Comparison of ENCODE assay signal across 9 mouse cellular contexts in genomic region chr11:72428694-72429093, GRCm38 (mm10). TPM values are rescaled to one million over a fixed set of nuclear protein-coding genes. Genes with fewer than 3 reads are reported as not detected.
A peak's percentile ranks its signal among the peaks of the same experiment; 100 is the strongest.
DNase-seq lines count a peak whose midpoint lies in the region; ATAC-seq and TF ChIP-seq lines count a peak whose summit lies in the region.
"Had no signal": no experiment of that assay in that cellular context is flagged by ENCODE, and none has a peak within 500 bp of the region (broad histone marks: within the 10 kb centered on the region; RNA-seq: fewer than 3 reads in every experiment).

No protein-coding gene starts in this region.

- peak; percentile 65 for TF ChIP-seq CTCF in midbrain, postnatal 0 days (IDR thresholded peaks at IDR 0.05)
- TF ChIP-seq CTCF in testis, adult 2 months (IDR thresholded peaks at IDR 0.05; ENCODE audit: control insufficient read depth, insufficient read depth, insufficient replicate concordance, low read depth, low read length): peak; percentile 63; the same call in 1 of the 2 replicates

- no peaks in the 10 kb centered on the region for H3K36me3 ChIP-seq in midbrain, embryonic 10.5 days
- H3K36me3 ChIP-seq in midbrain, embryonic 16.5 days (ENCODE audit: control insufficient read depth, insufficient read depth, low read length): no peaks in the 10 kb centered on the region
- H3K36me3 ChIP-seq in hindbrain, embryonic 15.5 days: no peaks in the 10 kb centered on the region
- no peaks in the 10 kb centered on the region for H3K36me3 ChIP-seq in midbrain, postnatal 0 days (ENCODE audit: insufficient read depth, low read length)
- no peaks in the 10 kb centered on the region for H3K36me3 ChIP-seq in testis, adult 2 months (ENCODE audit: control insufficient read depth, insufficient read depth, low read length)
- H3K36me3 ChIP-seq: embryonic facial prominence, embryonic 13.5 days had no signal

- TF ChIP-seq POLR2A in testis, adult 2 months (IDR thresholded peaks at IDR 0.05; ENCODE audit: control insufficient read depth, low read depth, low read length): no peak

- peaks cover 3% of the 10 kb centered on the region; the same call in 1 of the 2 replicates for H3K9me3 ChIP-seq in midbrain, embryonic 10.5 days (replicated peaks)
- no peaks in the 10 kb centered on the region for H3K9me3 ChIP-seq in midbrain, embryonic 16.5 days (replicated peaks; ENCODE audit: control insufficient read depth, low read length, poor library complexity, severe bottlenecking)
- H3K9me3 ChIP-seq in hindbrain, embryonic 15.5 days: no peaks in the 10 kb centered on the region
- 0 out of 2 replicates have a peak, but pooled peaks cover 3% of the 10 kb centered on the region for H3K9me3 ChIP-seq in midbrain, postnatal 0 days (ENCODE audit: low read length)
- H3K9me3 ChIP-seq: embryonic facial prominence, embryonic 13.5 days had no signal

- intact Hi-C loops in left cerebral cortex, postnatal 25 days (cut with DNase I): loop anchor here (1.0 to 5.0 kb wide), 3 partner anchors 74 to 134 kb away; no protein-coding TSS in a partner anchor

- no peak overlapping the region; the same call in 1 of the 2 replicates for H3K27ac ChIP-seq in midbrain, embryonic 10.5 days (replicated peaks)
- H3K27ac ChIP-seq in midbrain, embryonic 16.5 days (ENCODE audit: low read length): no peak overlapping the region
- no peak overlapping the region for H3K27ac ChIP-seq in hindbrain, embryonic 15.5 days (replicated peaks)
- no peak overlapping the region for H3K27ac ChIP-seq in midbrain, postnatal 0 days (ENCODE audit: low read depth, low read length)
- H3K27ac ChIP-seq in testis, adult 2 months (ENCODE audit: control insufficient read depth, insufficient read depth, low read depth, low read length): no peak overlapping the region
- H3K27ac ChIP-seq: embryonic facial prominence, embryonic 13.5 days had no signal

- H3K27me3 ChIP-seq in midbrain, embryonic 10.5 days (ENCODE audit: low read depth, poor library complexity, severe bottlenecking): no peaks in the 10 kb centered on the region
- no peaks in the 10 kb centered on the region for H3K27me3 ChIP-seq in midbrain, embryonic 16.5 days (ENCODE audit: control insufficient read depth, insufficient read depth, low read depth, low read length)
- H3K27me3 ChIP-seq in hindbrain, embryonic 15.5 days: no peaks in the 10 kb centered on the region
- no peaks in the 10 kb centered on the region for H3K27me3 ChIP-seq in midbrain, postnatal 0 days (ENCODE audit: insufficient read depth, low read length)
- H3K27me3 ChIP-seq in testis, adult 2 months (ENCODE audit: control insufficient read depth, insufficient read depth, low read length): no peaks in the 10 kb centered on the region
- H3K27me3 ChIP-seq: embryonic facial prominence, embryonic 13.5 days had no signal

- H3K9ac ChIP-seq in midbrain, embryonic 16.5 days (ENCODE audit: low read depth, low read length): no peak overlapping the region
- H3K9ac ChIP-seq in hindbrain, embryonic 15.5 days: no peak overlapping the region
- H3K9ac ChIP-seq in midbrain, postnatal 0 days (replicated peaks; ENCODE audit: low read length, poor library complexity, severe bottlenecking): no peak overlapping the region
- H3K9ac ChIP-seq: embryonic facial prominence, embryonic 13.5 days had no signal

- WGBS in midbrain, embryonic 10.5 days: 1% methylated on average over 5 of the region's 5 CpGs
- 0% methylated on average over 5 of the region's 5 CpGs for WGBS in midbrain, embryonic 16.5 days
- WGBS in hindbrain, embryonic 15.5 days: 5% methylated on average over 5 of the region's 5 CpGs
- WGBS in midbrain, postnatal 0 days: 0% methylated on average over 4 of the region's 5 CpGs

- peak; percentile 72 for DNase-seq in midbrain, embryonic 10.5 days (ENCODE audit: low spot score)
- peak; percentile 87 for DNase-seq in c-Kit-positive CD71-negative TER-119-negative erythroid progenitor cells, embryonic 14.5 days (ENCODE audit: low read depth)
- peak; percentile 66 to 70 for DNase-seq in left cerebral cortex, postnatal 25 days (ENCODE audit: low spot score in 2 of 2)
- peak; percentile 80 for DNase-seq in midbrain, postnatal 0 days (ENCODE audit: low spot score)

- ATAC-seq in midbrain, embryonic 16.5 days: no peak
- peak; percentile 52; the same call in 1 of the 2 replicates for ATAC-seq in frontal cortex, adult (ENCODE audit: low TSS enrichment)
- ATAC-seq in hindbrain, embryonic 15.5 days (ENCODE audit: low FRiP score, low read depth): no peak
- ATAC-seq in midbrain, postnatal 0 days (ENCODE audit: low FRiP score): no peak

- no peak overlapping the region for H3K4me3 ChIP-seq in midbrain, embryonic 10.5 days
- H3K4me3 ChIP-seq in midbrain, embryonic 16.5 days (ENCODE audit: low read depth, low read length): no peak overlapping the region
- no peak overlapping the region for H3K4me3 ChIP-seq in hindbrain, embryonic 15.5 days
- no peak overlapping the region for H3K4me3 ChIP-seq in midbrain, postnatal 0 days (ENCODE audit: low read depth, low read length)
- H3K4me3 ChIP-seq in testis, adult 2 months (ENCODE audit: control insufficient read depth, low read depth, low read length): no peak overlapping the region
- H3K4me3 ChIP-seq: embryonic facial prominence, embryonic 13.5 days had no signal

- H3K4me2 ChIP-seq in midbrain, embryonic 16.5 days (ENCODE audit: low read length): no peak overlapping the region
- 0 out of 2 replicates have a peak overlapping the region, but pooled peaks have one; percentile 32 for H3K4me2 ChIP-seq in hindbrain, embryonic 15.5 days
- H3K4me2 ChIP-seq in midbrain, postnatal 0 days (ENCODE audit: low read depth, low read length, poor library complexity, severe bottlenecking): no peak overlapping the region

- no peaks in the 10 kb centered on the region; the same call in 1 of the 2 replicates for H3K4me1 ChIP-seq in midbrain, embryonic 10.5 days
- H3K4me1 ChIP-seq in midbrain, embryonic 16.5 days (ENCODE audit: control insufficient read depth, insufficient read depth, low read length): no peaks in the 10 kb centered on the region
- H3K4me1 ChIP-seq in hindbrain, embryonic 15.5 days (replicated peaks): no peaks in the 10 kb centered on the region
- no peaks in the 10 kb centered on the region for H3K4me1 ChIP-seq in midbrain, postnatal 0 days (ENCODE audit: insufficient read depth, low read length)
- H3K4me1 ChIP-seq in testis, adult 2 months (ENCODE audit: control insufficient read depth, insufficient read depth, low read length): no peaks in the 10 kb centered on the region
- H3K4me1 ChIP-seq: embryonic facial prominence, embryonic 13.5 days had no signal

RNA-seq across cellular contexts. Expression of gene Ggt6, which starts 6.6 kb away (rescaled TPM):
- not detected in 2 replicates for polyA plus RNA-seq in midbrain, embryonic 10.5 days (2016; fragmentation: Nextera tagmentation; extraction: Ambion mirVana)
- not detected in 2 replicates for polyA plus RNA-seq in midbrain, embryonic 16.5 days (2015; fragmentation: Nextera tagmentation; extraction: Ambion mirVana)
- polyA plus RNA-seq in hindbrain, embryonic 15.5 days (2015; fragmentation: Nextera tagmentation; extraction: Ambion mirVana): not detected in 2 replicates
- not detected for total RNA-seq in left cerebral cortex, postnatal 25 days (2021)
- total RNA-seq in midbrain, postnatal 0 days (2014; rRNA removed): 1.4 TPM in 1 of 2 replicates, not detected in the other
- polyA plus RNA-seq in midbrain, postnatal 0 days (2015; fragmentation: Nextera tagmentation; extraction: Ambion mirVana): not detected in 2 replicates
- 0.10 TPM in 2 replicates for polyA plus RNA-seq in testis, adult 2 months (2012; rRNA removed)

RNA-seq across cellular contexts. Expression of gene Mybbp1a, which starts 12.5 kb away (rescaled TPM):
- polyA plus RNA-seq in midbrain, embryonic 10.5 days (2016; fragmentation: Nextera tagmentation; extraction: Ambion mirVana): 192 and 236 TPM in 2 replicates
- polyA plus RNA-seq in midbrain, embryonic 16.5 days (2015; fragmentation: Nextera tagmentation; extraction: Ambion mirVana): 61.1 and 67.6 TPM in 2 replicates
- 62.1 and 65.9 TPM in 2 replicates for polyA plus RNA-seq in hindbrain, embryonic 15.5 days (2015; fragmentation: Nextera tagmentation; extraction: Ambion mirVana)
- 10 to 100 TPM; 49.4 to 54.6 TPM for total RNA-seq in left cerebral cortex, postnatal 25 days (2021)
- 25.9 and 30.7 TPM in 2 replicates for total RNA-seq in midbrain, postnatal 0 days (2014; rRNA removed)
- polyA plus RNA-seq in midbrain, postnatal 0 days (2015; fragmentation: Nextera tagmentation; extraction: Ambion mirVana): 50.0 and 50.4 TPM in 2 replicates
- polyA plus RNA-seq in testis, adult 2 months (2012; rRNA removed): 13.6 and 14.0 TPM in 2 replicates

RNA-seq across cellular contexts. Expression of gene Smtnl2, which starts 17.2 kb away (rescaled TPM):
- polyA plus RNA-seq in midbrain, embryonic 10.5 days (2016; fragmentation: Nextera tagmentation; extraction: Ambion mirVana): 10.1 and 13.1 TPM in 2 replicates
- polyA plus RNA-seq in midbrain, embryonic 16.5 days (2015; fragmentation: Nextera tagmentation; extraction: Ambion mirVana): 10.3 and 12.2 TPM in 2 replicates
- 9.9 and 10.2 TPM in 2 replicates for polyA plus RNA-seq in hindbrain, embryonic 15.5 days (2015; fragmentation: Nextera tagmentation; extraction: Ambion mirVana)
- 1 to 10 TPM in 1 of 2 experiments, under 1 TPM in 1; 0.96 to 1.4 TPM for total RNA-seq in left cerebral cortex, postnatal 25 days (2021)
- total RNA-seq in midbrain, postnatal 0 days (2014; rRNA removed): 18.0 and 18.6 TPM in 2 replicates
- polyA plus RNA-seq in midbrain, postnatal 0 days (2015; fragmentation: Nextera tagmentation; extraction: Ambion mirVana): 11.0 and 13.3 TPM in 2 replicates
- 2.1 and 2.5 TPM in 2 replicates for polyA plus RNA-seq in testis, adult 2 months (2012; rRNA removed)
